Mouse (Mus musculus) cerebellum, adult 2 months (tissue): ENCODE measurements around the gene Anapc4. TPM values are rescaled to one million over a fixed set of nuclear protein-coding genes. Genes with fewer than 3 reads are reported as not detected.
A peak's percentile ranks its signal among the peaks of the same experiment; 100 is the strongest.

Source experiments
- DNase-seq, 2 experiments: peaks; one replicate each; pipeline ENCODE4 v3.0.0; 2021
- H3K27ac ChIP-seq: fragments of 200-500 bp; 2 replicates; pipeline ENCODE4 v1.5.1; 2012; ENCODE audit warnings: low read length, control low read depth, inconsistent platforms; ENCODE audit not compliant: insufficient read depth
- H3K27me3 ChIP-seq: fragments of 200-500 bp; 2 replicates; pipeline ENCODE4 v1.6.1; 2012; ENCODE audit warnings: inconsistent platforms, mild to moderate bottlenecking, low read length, moderate library complexity; ENCODE audit not compliant: control insufficient read depth, insufficient read depth
- H3K4me1 ChIP-seq: fragments of 200-500 bp; 2 replicates; pipeline ENCODE4 v1.6.1; 2011; ENCODE audit warnings: low read length; ENCODE audit not compliant: control insufficient read depth, insufficient read depth
- H3K4me3 ChIP-seq: fragments of 200-500 bp; replicated peaks from 2 replicates; pipeline ENCODE3; 2011; ENCODE audit warnings: mild to moderate bottlenecking, low read depth, low read length, control low read depth; ENCODE audit not compliant: insufficient read depth
- CTCF ChIP-seq: fragments of 200-500 bp; IDR thresholded peaks from 2 replicates; pipeline ENCODE4 v1.5.1; 2011; ENCODE audit warnings: low read depth, mild to moderate bottlenecking, control low read depth, low read length, moderate library complexity, borderline replicate concordance; ENCODE audit not compliant: insufficient read depth
- POLR2A ChIP-seq: fragments of 200-500 bp; IDR thresholded peaks from 2 replicates; pipeline ENCODE4 v1.6.1; 2011; ENCODE audit warnings: low read length, control low read depth, borderline replicate concordance; ENCODE audit not compliant: insufficient read depth
- WGBS: fragments of 180-500 bp; shearing (Covaris S2); methylation state at CpG from one replicate; pipeline ENCODE4 v1.1.7; 2018; 5-methylcytosine and 5-hydroxymethylcytosine counted together
- polyA plus RNA-seq: library from polyadenylated mRNA; depleted of rRNA; stranded (reverse); fragments of >200 nt; gene quantifications from 2 replicates; pipeline ENCODE4 v1.2.3, GENCODE M21; 2012

Anapc4 gene
- polyA plus RNA-seq, 1 experiment = 111 TPM

DNA sequence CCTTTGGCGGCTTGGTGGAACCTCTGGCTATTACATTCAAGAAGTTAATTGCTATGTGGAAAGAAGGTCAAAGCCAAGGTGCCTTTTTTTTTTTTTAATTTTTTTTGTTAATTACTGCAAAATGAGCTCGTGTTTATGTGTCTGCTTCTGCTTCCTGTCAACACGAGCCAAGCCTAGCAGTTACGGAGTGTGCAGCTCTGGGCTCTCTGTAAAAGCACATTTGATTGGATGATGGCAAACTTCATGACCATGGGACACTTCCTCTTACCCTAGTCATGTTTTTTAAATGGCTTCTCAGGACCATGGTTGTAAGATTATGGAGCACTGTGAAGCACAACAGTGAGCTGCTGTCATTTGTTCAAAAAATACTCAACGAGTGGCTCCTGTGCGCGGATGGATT is 26.8 kb upstream of the Anapc4 start:
- TF ChIP-seq POLR2A = no peak
- TF ChIP-seq CTCF = no peak
- DNase-seq = no peak
- no peaks in the 10 kb centered on the region for H3K27me3 ChIP-seq
- 95% methylated on average over 7 of the region's 7 CpGs for WGBS
- H3K4me3 ChIP-seq = no peak overlapping the region
- no peaks in the 10 kb centered on the region for H3K4me1 ChIP-seq
- no peak overlapping the region for H3K27ac ChIP-seq

DNA sequence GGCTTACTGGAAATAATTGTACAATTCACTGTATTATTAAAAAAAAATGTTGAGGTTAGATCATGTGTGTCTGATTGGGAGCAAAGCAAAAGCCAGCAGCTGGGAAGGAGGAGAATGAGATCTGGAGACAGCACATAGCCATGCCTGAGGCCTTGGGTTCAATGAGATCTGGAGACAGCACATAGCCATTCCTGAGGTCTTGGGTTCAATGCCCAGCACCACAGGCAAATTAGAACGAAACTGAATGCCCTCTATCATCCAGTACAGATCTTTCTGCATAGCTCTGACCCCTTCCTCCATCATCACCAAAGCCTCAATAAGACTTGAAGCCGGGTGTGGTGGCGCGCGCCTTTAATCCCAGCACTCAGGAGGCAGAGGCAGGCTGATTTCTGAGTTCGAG is 23.4 kb upstream of the Anapc4 start:
- no peak for DNase-seq

DNA sequence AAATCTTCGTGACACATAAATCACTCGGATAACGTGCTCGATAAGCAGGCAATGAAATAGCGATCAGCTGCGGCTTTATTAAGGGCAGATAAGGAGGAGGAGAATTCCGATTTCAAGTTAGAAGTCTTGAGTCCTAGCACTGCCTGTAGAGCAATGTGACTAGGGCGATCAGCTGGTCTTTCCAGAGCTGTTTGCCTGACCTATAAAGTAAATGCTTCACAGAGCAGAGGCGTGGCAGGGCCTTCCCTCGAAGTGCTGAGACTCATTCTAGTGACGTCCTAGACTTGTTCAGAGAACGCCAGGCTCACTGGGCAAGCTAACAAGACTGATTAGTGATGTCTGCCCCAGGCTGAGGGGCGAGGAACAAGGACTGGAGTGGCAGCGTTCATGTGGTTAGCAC is 22.8 kb upstream of the Anapc4 start:
- no peak overlapping the region for H3K4me3 ChIP-seq
- no peak overlapping the region for H3K27ac ChIP-seq
- TF ChIP-seq POLR2A = no peak
- no peak for TF ChIP-seq CTCF
- no peak for DNase-seq
- no peaks in the 10 kb centered on the region for H3K4me1 ChIP-seq
- H3K27me3 ChIP-seq = no peaks in the 10 kb centered on the region
- WGBS = 96% methylated on average over 14 of the region's 14 CpGs

More for the DNA sequence above, 23.4 kb upstream of the Anapc4 start:
- Histone ChIP-seq H3K27me3 (no peaks in the 10 kb centered on the region), H3K27ac (no peak overlapping the region), H3K4me1 (no peaks in the 10 kb centered on the region), H3K4me3 (no peak overlapping the region)
- no peak for TF ChIP-seq POLR2A
- TF ChIP-seq CTCF = no peak
- 94% methylated on average over 6 of the region's 6 CpGs for WGBS

DNA sequence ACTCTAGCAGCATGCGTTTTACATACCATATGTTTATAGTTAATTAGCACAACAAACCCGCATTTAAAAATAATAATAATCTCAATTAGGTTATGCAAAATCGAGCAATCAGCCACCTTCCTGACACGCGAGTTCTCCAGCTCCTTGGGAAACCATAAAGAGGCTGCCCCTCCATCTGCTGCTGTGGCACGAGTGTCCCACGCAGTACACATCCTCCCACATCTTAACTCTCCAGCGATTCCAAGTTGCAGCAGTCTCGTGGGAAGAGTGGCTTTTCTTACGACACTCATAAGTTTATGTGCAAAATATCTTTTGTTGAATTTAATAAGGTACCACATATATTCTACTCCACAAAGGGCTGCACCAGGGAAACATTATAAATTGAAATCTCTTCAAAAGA is 21.4 kb upstream of the Anapc4 start:
- H3K27ac ChIP-seq = no peak overlapping the region
- no peak for TF ChIP-seq CTCF
- TF ChIP-seq POLR2A = no peak
- no peak for DNase-seq
- H3K4me3 ChIP-seq = no peak overlapping the region
- 90% methylated on average over 10 of the region's 10 CpGs for WGBS
- no peaks in the 10 kb centered on the region for H3K4me1 ChIP-seq
- H3K27me3 ChIP-seq = no peaks in the 10 kb centered on the region

DNA sequence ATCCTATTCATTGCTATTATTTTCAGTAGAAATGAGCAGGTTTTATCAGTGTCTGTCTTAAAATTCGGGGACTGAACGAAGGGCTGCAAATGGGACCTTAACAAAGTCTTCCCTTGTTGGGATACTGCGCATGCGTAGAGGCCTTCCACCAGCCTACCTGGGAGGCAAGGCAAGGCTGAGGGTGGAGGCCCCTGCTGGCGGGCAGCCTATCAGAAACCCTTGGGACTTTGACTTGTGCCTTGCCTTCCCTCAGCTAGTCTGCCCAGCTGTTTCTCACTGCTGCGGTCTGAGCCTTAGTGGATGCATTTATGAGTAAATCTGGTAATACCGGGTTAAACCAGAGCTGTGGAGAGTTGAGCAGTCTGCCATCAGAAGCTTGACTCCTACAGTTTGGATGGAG is 20.5 kb upstream of the Anapc4 start:
- no peak overlapping the region for H3K27ac ChIP-seq
- H3K4me1 ChIP-seq = no peaks in the 10 kb centered on the region
- 93% methylated on average over 7 of the region's 7 CpGs for WGBS
- H3K4me3 ChIP-seq = no peak overlapping the region
- TF ChIP-seq POLR2A (no peak), CTCF (no peak)
- no peak for DNase-seq
- no peaks in the 10 kb centered on the region for H3K27me3 ChIP-seq

DNA sequence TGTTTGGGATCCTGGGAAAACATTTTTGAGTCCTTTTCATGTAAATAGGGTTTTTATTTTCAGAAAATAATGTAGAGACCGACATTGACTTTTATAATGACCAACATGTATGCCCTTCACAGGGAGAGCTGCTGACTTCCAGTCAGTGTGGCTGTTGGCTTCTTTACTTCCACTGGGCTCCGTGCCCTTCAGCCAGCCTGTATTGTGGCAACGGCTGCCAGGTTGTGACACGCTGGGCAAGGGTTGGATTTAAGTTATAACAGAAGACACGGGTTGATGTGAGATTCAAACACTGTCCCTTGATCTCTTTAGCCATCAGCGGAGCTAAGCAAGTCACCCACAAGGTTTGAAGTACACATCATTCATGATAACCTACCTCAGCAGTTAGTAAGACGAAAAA is 15.1 kb upstream of the Anapc4 start:
- H3K4me1 ChIP-seq = no peaks in the 10 kb centered on the region
- no peaks in the 10 kb centered on the region for H3K27me3 ChIP-seq
- WGBS = 44% methylated on average over 7 of the region's 7 CpGs
- TF ChIP-seq POLR2A = no peak
- no peak for TF ChIP-seq CTCF
- H3K4me3 ChIP-seq = no peak overlapping the region
- H3K27ac ChIP-seq = no peak overlapping the region
- DNase-seq = no peak

DNA sequence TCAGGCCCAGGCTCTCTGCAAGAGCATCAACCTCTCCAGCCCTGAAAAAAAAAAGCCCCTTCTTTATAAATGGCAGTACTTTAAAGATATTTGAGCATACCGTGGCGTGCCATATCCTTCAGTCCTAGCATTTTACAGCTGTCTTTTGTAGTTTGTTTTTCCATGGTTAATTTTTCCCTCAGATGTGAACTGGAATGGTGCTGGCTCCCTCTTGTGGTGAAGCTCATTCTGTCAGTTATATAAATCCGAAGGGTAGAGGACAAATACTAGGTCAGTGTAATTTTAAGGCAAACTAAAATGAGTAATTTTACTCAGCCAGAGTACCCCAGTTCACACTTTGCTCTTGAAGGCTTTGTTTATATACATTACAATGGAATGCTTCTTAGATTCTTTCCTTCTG is 12.1 kb upstream of the Anapc4 start:
- Histone ChIP-seq H3K27ac (no peak overlapping the region), H3K4me1 (no peaks in the 10 kb centered on the region), H3K4me3 (no peak overlapping the region), H3K27me3 (no peaks in the 10 kb centered on the region)
- no peak for TF ChIP-seq POLR2A
- peak; percentile 25; the same call in 1 of the 2 replicates for TF ChIP-seq CTCF
- DNase-seq = peak; percentile 21 to 45
- 26% methylated on average over 3 of the region's 3 CpGs for WGBS

DNA sequence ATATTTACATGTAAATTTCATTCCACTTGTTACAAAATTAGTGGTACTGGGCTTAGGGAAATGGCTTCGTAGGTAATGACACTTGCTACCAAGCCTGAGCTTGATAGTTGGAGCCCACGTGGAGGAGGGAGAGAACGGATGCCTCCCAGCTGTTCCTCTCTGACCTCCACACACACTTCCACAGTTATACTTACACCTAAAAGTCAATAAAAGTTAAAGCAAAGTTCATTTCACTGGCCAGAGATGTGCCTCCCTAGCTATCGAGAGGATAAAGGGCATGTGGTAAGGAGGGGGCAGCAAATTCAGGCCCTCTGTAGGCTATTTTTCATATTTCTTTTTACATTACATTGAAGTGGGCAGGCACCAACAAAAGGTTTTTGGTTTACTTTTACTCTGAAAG is 5.9 kb upstream of the Anapc4 start:
- TF ChIP-seq CTCF (no peak), POLR2A (no peak)
- no peaks in the 10 kb centered on the region for H3K4me1 ChIP-seq
- DNase-seq = no peak
- WGBS = 94% methylated on average over 4 of the region's 4 CpGs
- H3K27me3 ChIP-seq = no peaks in the 10 kb centered on the region
- H3K27ac ChIP-seq = no peak overlapping the region
- no peak overlapping the region for H3K4me3 ChIP-seq

DNA sequence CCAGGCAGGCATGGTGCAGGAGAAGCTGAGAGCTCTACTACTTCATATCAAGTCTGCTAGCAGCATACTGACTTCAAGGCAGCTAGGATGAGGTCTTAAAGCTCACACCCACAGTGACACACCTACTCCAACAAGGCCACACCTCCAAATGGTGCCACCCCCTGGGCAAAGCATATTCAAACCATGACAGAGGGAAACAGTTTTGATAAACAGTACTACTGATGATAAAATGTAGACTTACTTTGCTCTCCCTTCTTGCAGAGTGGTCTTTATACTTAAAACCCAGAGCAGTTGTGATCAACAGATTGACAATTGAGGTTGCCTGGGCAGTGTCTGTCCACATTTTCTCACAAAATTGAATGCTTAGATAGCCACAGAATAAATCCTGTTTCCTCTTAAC is 807 bp upstream of the Anapc4 start:
- DNase-seq = peak; percentile 18
- no peaks in the 10 kb centered on the region for H3K27me3 ChIP-seq
- H3K27ac ChIP-seq = no peak overlapping the region
- no peak overlapping the region for H3K4me3 ChIP-seq
- H3K4me1 ChIP-seq = peaks cover 5% of the 10 kb centered on the region; the same call in 1 of the 2 replicates
- no peak for TF ChIP-seq CTCF
- no peak for TF ChIP-seq POLR2A
